Mouse (Mus musculus) liver, embryonic 14.5 days (tissue): ENCODE data around the gene Rsu1.

ENCODE experiments used
- CTCF ChIP-seq: IDR thresholded peaks from 2 replicates; pipeline ENCODE4 v1.5.1; 2016; ENCODE audit warnings: antibody characterized with exemption, low read depth, control low read depth
- EP300 ChIP-seq: IDR thresholded peaks from 2 replicates; pipeline ENCODE4 v1.6.1; 2016; ENCODE audit warnings: antibody characterized with exemption, low read depth

DNA sequence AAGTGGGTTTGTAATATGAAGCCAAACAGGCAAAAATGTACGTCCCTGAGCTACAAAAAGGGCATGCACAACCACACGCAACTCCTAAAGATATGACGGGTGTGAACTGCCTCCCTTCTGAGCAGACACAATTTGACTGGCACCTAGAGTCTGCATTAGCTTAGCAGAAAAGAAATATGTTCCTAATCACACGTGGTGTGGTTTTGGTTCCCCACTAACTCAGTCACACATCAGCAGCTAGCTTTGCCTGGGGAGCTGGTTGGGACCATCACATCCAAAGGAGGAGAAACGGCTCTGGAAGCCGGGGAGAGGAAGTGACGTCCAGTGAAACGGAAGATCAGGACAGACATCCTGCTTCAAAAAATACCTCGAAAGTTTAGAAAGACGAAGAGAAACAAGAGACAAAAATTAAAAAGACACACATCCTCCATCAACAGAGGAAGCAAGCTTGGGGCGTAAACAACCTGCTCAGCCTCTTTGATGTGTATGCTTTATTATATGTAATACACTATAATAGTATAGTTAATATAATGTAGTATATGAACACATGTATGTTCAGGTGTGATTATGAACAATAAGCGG, 37.9 kb downstream of the Rsu1 start:
- TF ChIP-seq CTCF (no peak), EP300 (no peak)
